Mouse (Mus musculus) urinary bladder, postnatal 14 days (tissue): ENCODE measurements at regions not wholly inside any gene's neighbourhood (a gene's known extent, or its start where the extent isn't known, plus 50 kb on each side); places are given as distances from the start of the nearest gene placed in this dataset.

Experiments
- DNase-seq: peaks from one replicate; pipeline ENCODE4 v3.0.0; 2021; ENCODE audit warnings: low spot score

DNA sequence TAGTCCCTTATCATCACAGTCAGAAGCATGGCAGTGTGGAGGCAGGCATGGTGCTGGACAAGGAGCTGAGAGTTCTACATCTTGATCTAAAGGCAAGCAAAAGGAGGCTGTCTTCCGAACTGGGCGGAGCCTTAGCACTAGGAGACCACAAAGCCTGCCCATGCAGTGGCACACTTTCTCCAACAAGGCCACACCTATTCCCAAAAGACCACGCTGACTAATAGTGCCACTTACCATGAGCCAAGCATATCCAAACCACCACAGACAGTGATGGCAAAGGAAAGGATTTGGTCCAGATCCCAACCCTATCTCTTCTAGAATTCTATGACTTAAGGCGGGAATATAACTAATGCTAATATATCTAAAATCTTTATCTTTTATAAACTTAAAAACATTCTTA, 169.4 kb upstream of the Prok2 start:
- DNase-seq, result no peak

DNA sequence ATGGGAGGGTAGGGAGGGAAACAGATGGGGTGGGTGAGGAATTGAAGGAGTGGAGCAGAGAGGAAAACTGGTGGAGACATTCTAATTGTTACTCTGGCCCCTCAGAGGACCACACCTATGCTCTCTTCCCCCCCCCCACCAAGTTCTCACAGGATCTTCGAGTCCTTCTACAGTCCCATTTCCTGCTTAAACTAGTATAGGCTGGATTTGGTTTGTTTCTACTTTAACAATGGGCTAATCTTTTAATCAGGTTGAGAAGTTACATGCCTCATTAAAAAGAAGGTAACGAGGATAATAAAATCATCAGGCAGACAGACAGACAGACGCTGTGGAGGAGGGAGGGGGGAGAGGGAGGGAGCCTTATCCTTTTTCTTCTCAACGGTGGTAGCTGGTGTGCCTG, 167.7 kb upstream of the Prok2 start:
- DNase-seq, result no peak

DNA sequence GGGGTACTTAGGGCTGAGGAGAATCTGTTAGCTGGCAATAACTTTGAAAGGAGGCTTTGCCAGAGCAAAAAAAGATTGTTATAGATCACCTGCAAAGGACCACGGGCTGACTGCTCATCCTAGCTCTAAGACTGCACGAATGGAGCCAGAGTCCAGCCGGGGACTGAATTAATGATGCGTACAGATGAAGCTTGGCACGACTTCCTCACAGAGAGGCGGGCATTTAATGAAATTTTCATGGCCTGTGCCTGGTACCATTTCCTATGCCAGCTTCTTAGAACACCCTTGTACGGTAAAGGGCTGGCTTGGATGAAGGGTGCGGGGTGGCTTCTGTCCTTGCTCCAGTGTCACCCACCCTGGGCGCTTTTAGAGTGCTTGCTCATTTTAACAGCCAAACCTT, 166.0 kb upstream of the Prok2 start:
- DNase-seq, result no peak

DNA sequence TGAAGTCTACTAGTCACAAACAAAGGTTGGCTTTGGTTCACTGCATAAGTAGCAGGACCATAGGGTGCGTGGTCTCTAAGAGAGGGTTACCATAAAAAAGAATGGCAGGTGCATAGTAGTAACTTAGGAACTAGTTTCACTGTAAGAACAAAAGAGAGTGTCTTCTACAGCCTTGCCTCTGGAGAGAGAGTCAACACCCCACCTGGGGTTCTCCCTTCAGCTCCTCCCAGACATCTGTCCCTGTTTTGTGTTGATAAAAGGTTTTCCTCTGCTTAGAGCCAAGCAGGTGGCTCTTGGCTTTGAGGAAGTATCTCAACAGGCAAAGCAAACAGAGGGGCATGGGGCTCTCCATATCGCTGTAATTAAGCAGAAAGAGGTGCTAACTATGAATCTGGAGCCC, 165.6 kb upstream of the Prok2 start:
- DNase-seq, result no peak

DNA sequence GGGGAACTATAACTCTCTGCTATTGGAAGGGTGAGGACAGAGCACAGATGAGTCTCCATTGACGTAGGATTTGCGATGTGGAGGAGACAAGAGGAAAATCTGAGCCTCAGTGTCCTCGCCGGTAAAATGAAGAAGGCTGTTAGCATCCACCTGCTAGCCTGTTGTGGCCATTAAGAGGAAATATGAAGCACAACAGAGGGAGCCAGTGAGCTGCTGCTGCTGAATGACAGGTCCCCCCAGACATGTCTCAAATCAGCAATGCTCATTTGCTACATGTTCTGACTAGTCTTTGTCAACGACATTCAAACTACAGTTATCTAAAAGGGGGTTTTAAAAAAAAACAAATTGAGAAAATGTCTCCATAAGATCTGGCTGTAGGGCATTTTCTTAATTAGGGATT, 164.6 kb upstream of the Prok2 start:
- DNase-seq, result no peak

DNA sequence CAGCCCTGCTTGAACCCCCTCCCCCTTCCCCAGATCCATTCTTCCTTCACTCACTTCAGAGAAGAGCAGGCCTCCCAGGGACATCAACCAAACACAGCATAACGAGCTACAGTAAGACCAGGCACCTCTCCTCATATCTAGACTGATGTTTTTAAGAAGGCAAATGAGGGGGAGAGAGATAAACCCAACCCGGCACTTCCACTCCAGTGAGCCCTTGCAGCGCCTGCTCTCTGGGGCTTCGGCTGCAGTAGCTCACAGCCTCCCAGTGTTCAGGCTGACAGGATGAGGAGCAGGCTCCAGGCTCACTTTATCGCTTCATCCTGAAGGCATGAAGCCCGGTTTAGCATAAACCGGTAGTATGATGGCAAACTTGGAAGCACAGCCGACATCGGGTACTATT, 162.9 kb upstream of the Prok2 start:
- DNase-seq, result no peak

DNA sequence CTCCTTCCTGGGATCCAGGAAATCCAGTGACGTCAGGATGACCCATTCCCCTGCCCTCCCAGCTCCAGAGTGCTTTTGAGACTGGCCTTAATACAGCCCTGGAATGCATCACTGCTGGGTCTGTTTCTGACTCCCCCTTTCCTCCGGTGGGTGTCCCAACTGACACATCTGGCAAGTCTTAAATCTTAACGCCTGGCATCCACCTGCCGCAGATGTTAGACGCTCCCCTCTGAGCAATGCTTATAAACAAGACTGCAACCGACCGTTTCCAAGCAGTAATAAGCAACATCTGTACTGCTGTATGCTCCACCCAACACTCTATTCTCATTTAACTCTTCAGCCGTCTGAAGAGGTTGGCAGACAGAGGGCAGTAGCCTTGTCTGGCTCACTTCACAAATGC, 161.7 kb upstream of the Prok2 start:
- DNase-seq, result no peak

DNA sequence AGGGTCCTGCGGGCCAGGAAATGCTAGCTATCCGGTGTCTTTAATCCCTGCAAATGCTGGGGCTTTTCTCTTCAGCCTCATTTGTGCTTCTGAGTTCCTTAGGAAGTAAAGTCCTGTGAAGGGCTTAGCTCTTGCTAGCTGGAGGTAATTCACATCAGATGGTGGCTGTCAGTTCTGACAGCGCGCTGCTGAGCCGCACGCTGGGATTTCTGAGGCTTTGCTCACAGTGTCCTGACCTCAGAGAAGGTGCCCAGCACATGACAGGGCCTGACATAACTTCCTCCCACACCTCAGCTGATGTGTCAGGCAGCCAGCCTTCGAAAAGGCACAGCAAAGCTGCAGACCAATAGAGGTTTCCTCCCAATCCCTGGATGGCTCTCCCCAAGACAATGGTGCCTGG, 158.6 kb upstream of the Prok2 start:
- DNase-seq, result no peak

DNA sequence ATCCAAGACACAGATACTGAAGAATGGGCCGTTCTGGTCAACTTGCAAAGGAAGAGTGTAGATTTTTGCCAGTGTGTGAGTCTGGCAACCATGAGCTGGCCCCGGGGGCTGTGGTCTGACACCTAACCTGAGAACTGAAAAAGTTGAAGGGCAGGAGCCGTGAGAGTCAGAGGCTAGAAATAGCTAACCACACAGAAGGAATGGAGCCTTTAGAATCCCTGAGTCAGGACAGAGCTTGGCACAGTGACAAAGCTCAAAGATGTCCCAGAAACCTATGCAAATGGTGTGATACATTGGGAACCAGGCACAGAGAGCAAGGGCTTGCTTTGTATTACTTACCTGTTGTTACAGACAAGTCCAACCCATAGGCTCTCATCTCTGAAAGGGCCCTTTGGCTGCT, 157.9 kb upstream of the Prok2 start:
- no peak for DNase-seq

DNA sequence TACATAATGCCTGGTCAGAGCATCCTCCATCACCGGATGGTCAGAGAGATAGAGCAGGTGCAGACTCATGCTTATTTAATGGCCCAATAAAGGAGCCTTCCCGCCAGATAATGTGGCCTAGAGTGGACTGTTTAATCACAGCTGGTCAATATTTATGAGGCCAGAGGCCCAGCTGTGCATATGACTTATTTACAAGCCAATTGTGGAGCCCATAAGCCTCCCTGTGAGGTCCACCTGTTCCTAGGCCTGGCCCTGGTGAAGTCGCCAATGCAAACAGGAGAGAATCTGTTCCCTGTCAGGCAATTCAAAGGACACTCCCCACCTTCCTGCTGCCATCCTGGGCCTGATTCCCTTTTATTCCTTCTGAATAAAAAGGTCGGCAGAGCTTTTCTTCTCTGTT, 155.4 kb upstream of the Prok2 start:
- DNase-seq, result no peak

DNA sequence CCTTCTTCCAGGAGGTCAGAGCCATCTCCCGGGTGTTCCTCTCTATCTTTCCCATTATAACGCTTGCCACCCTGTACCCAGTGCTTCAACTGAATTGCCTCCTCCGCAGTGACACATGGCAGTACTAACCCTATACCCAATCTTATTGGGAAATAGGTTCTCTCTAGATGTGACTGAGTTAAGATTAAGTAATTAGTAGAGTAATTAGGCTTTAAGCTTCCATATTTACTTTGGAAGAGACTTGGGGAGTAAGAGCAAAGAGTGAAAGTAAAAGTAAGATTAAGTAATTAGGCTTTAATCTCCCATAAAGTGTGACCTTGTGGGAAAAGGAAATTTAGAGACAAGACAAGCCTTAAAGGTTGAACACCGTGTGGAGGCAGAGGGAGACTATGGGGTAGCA, 148.7 kb upstream of the Prok2 start:
- DNase-seq, result no peak

DNA sequence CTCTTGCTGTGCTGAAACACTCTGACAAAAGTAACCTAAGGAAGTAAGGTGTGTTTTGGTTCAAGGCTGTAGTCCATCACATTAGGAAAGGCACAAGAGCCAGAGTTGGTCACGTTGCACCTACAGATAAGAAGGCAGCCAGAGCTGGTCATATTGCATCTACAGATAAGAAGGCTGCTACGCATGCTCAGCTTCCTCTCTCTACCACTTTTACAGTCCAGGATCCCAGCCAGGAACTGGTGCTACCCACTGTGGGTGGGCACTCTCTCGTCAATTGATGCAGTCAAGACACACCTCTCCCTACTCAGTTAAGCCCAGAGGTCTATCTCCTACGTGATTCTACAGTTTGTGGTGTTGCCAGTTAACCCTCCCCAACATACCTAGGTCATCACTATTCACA, 147.8 kb upstream of the Prok2 start:
- DNase-seq, result no peak

DNA sequence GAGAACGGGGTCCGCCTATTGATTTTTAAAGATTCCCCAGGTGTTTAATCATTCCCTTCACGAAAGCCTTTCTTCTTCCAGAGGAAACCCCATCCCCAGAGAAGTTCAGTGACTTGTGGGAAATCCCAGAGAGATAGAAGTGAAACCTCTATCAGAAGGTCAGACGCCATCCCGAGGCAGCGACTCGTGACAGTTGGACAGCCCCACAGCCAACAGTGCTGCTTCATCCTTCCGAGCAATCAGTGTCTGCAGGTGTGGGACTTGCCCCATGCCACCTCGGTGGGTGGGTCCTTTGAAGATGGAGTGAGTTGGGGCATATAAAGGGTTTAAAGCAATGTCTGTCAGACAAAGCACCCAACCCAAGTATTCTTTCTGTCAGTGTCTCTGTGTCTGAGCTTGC, 139.9 kb upstream of the Prok2 start:
- no peak for DNase-seq

DNA sequence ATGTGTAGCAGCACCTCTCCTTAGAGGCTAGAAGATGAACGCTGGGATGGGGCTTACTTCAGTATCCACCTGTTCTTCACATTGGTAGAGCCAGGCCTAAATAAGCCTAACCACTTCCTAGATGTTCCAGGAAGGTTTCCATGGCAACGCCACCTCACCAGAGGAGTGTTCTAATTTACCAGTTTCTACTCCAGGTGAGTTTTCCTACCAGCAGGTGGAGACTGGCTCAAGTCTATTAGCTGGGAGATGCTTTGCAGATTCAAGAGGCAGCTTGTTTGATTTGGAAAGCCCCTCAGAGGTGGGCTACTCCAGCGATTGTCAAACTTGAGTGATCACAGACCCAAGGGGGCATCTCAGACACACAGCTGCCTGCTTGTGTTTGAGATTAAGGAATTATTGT, 138.8 kb upstream of the Prok2 start:
- peak; percentile 31 for DNase-seq

DNA sequence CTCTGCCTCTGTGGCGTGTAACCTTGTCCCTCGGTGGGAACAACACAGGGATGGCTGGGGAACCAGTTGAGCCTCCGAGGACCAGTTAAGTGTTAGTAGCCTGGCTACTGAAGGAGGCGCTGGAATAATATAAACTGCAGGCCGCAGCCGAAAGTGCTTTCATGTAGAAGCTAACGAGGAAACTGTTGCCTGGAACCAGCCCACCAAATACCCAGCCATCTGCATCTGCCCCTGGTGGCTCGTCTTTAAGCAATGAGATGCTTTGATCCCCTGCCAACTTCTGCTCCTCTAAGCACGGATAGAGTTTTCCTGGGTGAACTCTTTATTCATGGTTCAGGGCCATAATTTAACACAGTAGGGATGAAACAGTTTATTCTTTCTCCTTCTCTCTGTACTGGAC, 137.2 kb upstream of the Prok2 start:
- DNase-seq, result no peak

DNA sequence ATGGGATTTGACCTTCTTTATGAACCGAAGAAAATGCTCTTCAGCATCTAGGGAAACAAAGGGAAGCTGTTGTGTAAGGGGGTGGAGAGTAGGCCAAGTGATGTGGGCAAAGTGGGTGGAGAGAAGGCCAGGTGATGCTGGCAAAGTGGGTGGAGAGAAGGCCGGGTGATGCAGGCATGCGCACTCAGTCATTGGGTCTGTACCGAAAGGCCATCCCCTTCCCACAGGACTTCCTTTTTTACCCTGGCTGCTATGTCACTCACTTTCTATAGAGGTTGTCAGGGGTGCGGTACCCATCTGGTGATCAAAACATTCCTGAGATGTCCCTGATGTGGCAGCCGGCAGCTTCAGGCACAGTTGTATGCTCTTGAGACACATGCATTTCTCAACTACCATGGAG, 131.2 kb upstream of the Prok2 start:
- no peak for DNase-seq

DNA sequence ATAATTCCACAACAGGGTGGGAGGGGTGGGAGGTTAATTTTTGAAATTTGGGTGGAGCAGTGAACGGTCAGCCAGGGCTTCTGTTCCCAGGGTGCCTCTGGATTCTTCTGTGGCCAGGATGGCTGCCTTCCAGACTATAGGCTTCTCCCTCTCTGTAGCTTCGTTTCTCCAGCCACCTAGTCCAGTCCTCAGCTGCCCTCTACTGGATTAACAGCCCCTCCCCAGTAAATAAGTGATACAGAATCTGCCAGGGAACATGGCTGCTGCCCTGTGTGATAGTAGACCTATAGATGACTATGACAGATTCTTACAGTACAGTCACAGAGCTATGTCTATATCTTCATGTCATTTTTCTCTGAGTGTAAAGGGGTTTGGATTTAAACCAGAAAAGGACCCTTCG, 127.5 kb upstream of the Prok2 start:
- no peak for DNase-seq

DNA sequence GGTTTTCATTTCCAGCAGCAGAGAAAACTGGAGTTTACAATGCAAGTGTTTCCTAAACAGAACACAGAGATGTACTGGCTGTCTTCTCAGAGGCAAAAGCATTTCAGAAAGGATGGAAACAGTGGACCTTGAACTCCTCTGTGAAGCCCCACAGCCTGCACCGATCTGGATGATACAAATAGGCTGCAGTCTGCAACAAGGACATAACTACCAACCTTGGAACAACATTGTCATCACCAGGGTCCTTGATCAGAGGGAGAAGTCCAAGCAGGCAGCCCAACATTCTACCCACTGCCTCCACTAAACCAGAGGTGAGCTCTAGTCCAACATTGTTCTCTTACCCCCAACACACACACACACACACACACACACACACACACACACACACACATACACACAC, 124.5 kb upstream of the Prok2 start:
- DNase-seq, result no peak

DNA sequence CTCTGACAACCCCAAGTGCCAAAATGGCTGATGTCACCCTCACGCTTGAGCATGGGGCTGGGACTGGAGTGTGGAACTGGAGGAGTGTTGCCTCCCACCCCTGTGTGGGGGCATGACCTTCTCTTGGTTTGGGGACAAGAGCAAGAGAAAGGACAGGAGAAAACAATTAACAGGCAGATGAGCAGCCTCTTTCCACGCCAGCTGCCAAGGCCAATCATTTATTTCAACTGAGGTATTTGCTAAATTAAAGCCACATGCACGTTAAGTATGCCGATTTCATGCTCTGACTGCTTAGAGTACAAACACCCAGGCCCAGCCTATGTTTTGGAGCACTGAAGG, 119.3 kb upstream of the Prok2 start:
- no peak for DNase-seq

DNA sequence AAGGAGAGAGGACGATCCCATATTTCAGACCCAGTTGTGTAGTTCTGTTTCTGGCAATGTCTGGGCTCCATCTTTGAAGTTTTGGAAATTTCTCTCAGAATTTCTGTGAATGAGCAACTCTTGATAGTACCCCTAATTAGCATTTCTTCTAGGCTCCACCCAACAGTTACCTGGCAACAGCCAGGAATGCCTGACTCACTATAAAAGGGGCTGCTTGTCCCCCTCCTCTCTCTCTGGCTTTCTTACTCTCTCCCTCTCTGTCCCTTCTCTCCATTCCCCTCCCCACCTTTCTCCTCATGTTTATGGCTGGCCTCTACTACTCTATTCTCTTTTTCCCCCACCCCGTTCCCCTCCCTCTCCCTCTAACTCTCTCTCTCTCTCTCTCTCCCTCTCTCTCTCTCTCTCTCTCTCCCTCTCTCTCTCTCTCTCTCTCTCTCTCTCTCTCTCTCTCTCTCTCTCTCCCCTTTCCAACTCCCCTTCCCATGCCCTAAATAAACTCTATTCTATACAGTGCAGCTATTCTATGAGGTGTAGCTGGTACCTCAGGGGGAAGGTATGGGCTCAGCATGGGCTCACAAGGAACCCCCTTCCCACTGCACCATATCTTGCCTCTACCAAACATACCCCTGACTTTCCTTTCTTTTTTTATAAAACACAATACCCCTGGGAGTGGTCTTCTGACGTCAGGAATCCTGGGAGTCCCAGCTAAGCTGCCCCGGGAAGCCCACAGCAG, 118.7 kb upstream of the Prok2 start:
- DNase-seq, result no peak

DNA sequence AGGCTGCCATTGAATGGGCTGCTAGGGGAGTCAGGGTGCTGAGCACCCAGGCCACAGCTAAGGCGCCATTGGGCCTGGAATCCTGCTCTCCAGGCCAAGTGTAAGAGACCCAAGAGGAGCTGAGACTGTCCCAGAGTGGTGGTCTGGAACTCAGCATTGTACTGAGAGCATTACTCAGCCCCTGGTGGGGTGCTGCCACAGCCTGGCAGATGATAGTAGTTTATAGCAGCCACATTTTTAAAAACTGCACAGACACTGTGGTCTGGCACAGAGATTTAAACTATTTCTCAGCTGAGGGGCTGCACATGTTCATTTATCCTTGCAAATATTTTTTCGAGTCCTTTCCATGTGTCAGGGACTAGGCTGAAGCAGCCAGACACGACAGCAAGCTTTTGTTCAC, 117.3 kb upstream of the Prok2 start:
- no peak for DNase-seq

DNA sequence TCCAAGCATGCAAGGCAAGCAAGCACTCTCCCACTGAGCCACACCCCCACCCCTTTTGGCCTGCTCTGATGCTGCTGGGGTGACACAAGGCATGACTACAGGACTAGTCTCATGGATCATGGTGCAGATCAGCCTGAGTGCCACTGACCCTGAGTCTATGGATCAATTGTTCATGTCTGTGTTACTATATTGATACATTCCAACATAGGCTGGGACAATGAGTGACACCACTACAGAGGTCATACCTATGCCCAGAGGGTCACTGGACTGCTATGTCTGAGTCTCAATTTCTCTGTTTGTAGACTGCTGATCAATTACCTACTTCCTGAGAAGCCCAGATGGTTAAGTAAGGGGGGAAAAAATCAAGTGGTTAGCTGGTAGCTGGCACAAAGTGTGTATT, 116.5 kb upstream of the Prok2 start:
- no peak for DNase-seq

DNA sequence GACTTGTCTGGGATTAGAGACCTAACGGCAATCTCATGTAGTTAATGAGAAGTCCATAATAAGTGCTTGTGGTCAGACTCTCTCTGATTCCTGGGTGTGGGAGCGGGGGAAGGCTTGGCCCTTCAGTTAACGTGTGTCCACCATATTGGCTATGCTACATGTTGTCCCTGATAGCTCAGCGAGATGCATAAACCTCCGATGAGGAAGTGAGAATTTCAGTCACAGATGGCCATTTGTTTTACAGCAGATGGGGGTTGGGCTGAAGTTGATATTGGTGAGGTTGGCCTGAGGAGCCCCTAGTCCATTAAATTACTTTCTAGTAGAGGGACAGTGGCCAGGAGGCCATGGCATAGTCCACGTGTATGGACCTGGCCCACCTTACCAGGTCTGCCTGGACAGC, 114.6 kb upstream of the Prok2 start:
- no peak for DNase-seq

DNA sequence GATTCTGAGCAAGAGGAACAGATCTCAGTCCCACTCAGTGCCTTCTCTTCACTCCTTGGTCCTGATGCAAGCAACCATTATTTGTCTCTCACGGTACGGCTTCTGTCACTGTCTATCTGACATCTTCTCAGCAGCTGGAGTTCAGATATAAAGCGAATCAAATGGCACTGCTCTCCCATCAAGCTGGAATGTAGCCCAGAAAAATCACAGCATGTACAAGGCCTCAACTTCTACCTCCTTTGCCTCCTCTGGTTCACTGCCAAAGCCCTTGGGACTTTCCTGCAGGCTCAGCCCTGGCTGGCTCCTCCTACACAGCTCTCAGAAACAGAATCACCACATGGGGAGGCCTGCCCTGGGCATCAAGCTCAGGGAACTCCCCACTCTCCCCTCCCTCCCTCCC, 107.1 kb upstream of the Prok2 start:
- peak; percentile 55 for DNase-seq

DNA sequence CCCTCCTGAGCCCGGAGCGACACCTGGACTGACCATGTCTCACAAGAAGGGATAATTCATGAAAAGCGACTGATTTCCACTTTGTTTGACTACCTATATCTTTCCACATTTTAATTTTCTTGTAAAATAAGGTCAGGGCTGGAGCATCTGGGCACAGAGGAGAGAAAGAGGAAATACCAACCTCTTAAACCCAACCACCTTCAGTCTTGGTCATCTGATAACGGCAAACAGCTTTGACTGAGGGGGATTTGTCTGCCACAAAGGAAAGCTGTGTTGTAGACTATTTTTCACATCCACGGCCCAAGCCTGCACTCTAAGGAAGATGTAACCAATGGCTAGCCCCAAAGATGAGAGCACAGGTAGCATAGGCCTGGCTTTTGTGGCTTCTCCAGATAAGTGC, 101.4 kb upstream of the Prok2 start:
- DNase-seq, result no peak
